Mouse (Mus musculus) gonadal fat pad, adult 2 months (tissue): ENCODE data around the gene 4930435E12Rik. TPM values are rescaled to one million over a fixed set of nuclear protein-coding genes. Genes with fewer than 3 reads are reported as not detected.
"Not testable (repeated sequence)": the region's sequence is repeated elsewhere in the genome, so short reads cannot be mapped to it uniquely, and the experiment has no call there.

ENCODE experiments used
- DNase-seq: peaks from one replicate; pipeline ENCODE4 v3.0.0-alpha.2; 2012; ENCODE audit warnings: low read depth
- polyA plus RNA-seq: library from polyadenylated mRNA; depleted of rRNA; stranded (reverse); fragments of >200 nt; gene quantifications from 2 replicates; pipeline ENCODE4 v1.2.3, GENCODE M21; 2012; rRNA removed

4930435E12Rik gene
- polyA plus RNA-seq = 0.09 and 0.16 TPM in 2 replicates

DNA sequence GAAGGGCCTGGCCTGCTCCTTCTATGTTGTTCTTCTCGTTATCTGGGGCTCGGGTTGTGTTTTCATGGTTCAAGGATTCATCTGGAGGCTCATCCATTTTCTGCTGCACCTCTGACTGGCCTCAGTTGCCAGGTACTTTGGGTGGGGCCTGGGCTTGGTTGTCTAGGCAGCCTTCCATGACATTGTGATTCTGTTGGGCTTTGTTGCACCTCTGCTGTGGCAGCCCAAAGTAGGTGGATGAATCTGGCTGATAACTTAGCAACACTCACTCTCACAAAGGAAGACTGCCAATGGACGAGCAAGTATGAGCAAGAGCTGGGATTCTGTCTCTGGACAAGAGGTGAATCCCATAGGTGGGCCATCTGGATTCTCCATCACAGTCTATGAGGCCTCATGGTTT is at the start of gene 4930435E12Rik:
Gene 4930435E12Rik (minus strand): TSS at position 101 of the 400 bp plus-strand sequence.
- no peak for DNase-seq

DNA sequence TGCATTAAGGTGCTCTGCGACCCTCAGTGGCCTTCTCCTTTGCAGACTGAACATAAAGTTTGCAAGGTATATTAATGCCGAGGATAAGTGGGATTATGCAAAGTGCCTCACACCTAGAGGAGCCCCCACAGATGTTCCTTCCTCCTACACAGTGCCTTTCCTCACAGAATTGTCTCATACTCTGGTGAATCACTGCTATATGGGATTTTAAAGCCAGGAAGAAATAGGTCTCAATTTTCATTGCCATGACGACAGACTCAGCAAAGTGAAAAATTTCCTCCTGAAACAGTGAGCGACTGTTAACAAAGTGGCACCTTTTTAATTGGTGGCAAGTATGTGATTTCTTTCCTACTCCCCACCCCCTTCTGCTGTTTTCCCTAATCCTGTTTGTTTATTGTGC is 45.9 kb upstream of the 4930435E12Rik start:
- DNase-seq = no peak

DNA sequence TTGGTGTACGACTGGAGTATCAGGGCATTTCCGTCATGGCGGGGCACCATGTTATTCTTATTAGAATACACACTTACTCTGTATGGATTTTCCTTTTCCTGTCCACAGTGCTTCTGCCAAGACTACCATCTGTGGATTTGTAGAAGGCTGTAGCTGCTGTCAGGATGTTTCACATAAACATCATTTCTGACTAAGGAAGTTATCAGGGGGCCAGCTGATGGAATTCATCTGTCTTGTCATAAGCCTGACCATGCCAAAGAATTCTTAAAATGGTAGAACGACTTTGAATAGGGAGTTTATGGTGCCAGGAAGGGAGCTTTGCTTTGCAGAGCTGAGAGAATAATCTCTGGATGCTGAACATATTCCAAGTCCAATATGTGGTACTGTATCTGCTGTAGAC is 44.7 kb upstream of the 4930435E12Rik start:
- no peak for DNase-seq

DNA sequence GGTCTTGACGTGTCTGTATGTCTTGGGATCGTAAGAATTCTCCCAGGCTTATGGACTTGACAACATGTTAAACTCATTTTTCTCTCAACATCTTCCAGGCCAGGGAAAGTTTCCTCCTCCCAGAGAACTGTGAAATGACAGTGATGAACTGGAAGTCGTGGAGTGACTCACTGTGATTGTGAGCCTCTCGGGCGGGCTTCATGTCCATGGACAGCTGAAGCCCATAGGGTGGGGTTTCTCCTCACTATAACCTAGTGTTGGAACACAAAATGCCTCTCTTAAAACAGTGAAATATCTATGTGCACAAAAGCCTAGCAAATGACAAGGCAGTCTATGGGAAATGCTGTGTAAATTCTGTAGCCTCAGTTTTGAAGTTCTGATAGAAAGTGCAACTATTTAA is 35.8 kb upstream of the 4930435E12Rik start:
- no peak for DNase-seq

DNA sequence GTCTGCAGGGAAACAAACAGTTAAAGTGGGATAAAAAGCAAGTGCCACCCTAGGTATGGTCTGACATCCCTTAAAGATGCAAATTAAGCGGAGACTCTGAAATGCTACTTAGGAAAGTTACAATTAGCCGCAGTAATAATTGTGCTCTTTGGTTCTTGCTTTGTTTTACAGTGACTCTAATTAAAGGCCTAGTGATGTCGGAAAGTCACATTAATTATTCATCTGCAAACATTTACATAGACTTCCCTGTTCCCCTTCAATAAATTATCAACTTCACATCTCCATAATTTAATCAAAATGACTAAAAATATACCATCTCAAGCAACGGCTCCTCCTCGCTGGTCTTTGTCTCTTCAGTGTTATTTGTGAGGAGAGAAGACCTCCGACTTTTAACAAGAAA is 32.0 kb upstream of the 4930435E12Rik start:
- DNase-seq = no peak

DNA sequence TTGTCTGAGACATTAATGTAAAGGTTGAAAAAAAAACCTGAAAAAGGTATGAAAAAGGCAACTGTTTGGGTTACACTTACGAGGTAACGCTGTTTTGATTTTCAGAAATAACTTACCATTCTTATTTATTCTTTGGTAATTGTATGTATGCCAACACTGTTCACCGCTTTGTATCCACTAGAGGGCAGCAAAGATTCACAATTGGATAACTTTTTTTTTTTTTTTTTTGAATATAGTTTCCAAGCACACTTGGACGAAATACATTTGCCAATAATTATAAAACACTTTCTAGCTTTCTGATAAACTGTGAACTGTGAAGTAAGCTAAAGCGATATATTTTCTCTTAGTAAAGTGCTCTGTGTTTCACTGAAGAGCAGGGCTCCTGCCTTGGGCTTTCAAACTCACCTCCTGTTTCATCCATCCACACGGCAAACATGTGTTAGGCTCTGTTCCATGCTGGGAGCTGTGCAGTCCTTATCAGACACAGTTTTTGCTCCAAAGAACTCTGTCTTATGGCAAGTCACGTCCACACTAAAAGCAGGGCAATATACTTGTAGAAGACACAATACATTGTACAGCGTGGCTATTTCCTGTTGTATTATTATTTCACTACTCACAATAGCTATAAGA is 29.7 kb upstream of the 4930435E12Rik start:
- peak; percentile 2 for DNase-seq

DNA sequence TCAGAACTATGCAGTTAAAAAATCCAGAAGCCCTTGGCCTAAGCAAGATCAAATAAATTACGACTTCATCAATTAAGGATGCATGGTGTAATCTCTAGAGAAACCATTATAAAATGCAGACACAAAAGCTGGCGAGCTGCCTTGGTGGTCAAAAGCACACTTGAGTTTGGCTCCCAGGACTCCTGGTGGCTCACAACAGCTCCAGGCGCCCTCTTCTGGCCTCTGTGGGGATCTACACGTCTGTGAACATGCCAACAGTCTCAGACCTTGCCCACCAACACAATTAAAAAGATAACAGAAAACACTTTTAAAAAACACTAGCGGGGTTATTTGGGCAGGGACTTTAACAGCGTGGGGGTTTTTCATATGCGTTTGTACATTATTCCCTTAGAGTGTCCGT is 16.0 kb downstream of the 4930435E12Rik start:
- no peak for DNase-seq

DNA sequence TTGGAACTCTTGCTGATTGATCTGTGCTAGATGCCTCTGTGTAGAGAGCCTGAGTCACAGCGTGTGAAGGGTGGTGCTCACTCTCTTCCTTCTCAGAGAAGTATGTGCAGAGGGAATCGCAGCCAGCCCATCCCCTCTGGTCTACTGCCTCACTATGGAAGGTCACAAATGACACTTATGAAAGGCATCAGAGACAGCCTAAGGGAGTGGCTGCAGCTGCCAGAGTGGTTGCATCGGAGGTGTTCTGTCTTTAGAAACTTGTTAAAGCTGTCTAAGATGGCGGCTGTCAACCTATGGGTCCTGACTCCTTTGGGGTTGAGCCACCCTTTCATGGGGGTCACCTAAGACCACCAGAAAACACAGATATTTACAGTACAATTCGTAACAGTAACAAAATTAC is 18.4 kb downstream of the 4930435E12Rik start:
- no peak for DNase-seq

DNA sequence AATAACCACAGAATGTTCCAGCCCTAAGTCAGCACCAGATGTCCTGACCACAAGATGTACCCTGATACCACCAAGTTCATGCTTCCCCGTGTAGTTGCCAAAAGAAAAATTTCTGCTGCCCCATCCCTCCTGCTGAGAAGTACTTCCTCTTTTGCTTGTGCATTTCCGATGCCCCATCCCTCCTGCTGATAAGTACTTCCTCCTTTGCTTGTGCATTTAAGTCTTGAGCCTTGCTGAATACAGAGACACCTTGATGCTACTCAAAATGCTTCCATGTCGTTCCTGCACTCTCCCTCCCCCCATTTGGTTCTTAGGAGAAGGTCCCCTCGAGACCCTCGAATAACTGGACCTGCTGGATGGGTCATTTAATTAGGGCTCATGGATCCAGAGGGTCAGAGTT is 20.8 kb downstream of the 4930435E12Rik start:
- DNase-seq = not testable (repeated sequence)

DNA sequence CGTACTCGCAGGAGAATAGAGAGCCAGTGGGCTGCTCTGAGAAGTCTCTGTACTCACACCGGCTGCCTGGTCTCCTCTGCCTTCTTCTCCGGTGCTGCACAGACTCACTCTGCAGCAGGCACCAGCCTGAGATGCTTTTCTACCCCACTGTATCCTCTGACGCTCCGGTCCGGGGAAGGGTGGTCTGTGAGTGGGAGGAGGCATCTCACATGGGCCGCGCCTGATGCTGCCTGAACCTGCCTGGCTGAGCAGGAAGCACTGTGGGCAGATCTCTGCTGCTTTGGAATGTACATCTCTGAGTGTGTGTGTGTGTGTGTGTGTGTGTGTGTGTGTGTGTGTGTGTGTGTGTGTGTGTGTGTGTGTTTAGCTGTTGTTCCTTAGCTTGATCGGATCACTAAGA is 28.5 kb downstream of the 4930435E12Rik start, which contains the start of gene Upk1b:
Gene Upk1b (minus strand): TSS at position 238 of the 400 bp plus-strand sequence.
- DNase-seq = no peak

DNA sequence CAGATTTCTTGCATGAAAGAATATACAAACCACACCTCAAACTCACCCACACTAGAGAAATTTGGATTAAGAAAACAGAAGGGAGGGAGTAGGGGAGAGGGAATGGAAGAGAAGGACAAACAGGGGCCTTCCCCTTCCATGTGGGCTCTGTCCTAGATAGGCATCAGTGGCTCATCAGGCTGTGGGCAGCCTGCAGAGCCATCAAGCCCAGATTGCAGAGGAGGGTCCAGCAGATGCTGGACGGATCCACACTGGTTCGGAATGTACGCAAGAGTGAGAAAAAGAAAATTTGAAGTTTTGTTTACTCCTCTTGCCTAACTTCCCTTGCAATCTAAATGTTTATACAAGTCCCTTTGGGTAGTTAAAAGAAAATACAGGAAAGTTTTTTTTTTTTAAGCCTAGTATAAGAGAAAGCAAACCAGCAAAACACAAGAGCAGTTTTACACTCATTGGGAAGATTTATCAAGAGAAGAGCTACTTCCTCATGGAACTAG is 29.5 kb downstream of the 4930435E12Rik start:
- DNase-seq = no peak

DNA sequence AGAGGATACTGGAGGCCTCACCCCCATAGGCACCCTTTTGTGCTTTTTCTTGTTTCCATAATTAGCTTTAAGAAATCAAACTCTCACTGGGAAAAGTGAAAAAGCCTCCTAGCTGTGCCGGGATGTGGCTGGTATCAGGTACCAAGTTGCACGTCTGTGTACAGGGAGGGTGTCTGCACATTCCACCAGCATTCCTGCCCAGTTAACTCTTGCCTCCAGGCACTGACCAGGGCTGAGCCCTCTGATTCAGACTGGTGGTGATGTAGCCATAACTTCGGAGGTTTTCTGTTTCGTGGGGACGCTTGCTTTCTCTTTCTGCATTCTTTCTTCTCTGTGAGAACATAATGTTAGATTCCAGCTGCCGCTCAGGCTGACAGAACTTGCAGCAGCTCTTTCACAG is 35.4 kb downstream of the 4930435E12Rik start:
- no peak for DNase-seq

DNA sequence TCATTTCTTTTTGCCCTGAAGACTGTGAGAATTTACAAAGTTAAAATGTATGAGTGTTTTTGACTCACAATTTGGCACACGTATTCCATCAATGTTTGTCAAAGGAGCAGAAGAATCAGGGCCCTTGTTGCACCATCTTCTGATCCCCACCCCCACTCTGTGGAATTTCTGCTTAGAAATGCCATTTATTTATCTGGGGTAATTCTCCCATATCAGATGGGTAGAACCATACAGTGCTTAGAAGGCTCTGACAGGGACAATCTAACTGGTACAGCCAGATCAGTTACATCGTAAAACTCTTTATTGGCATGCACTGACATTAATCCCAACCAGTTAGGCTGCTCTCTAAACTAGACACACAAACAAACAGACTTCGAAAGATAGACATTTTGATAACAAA is 38.6 kb downstream of the 4930435E12Rik start:
- no peak for DNase-seq

DNA sequence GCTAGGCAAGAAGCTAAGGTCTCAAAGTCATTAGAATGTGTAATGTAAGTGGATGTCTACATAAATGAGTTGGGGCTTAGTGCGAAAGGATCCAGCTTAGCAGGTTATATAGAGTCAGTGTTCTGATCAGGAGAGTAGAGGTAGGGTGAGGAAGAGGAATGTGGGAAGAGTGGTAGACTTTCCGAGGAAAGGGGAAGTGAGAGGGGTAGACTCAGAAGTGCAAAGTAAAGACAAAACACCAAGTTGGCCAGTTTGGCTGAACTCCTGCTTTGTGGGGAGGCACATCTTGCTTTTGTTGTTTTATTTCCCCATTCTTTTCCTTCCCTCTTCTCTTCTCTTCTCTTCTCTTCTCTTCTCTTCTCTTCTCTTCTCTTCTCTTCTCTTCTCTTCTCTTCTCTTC is 39.5 kb downstream of the 4930435E12Rik start:
- DNase-seq = no peak

DNA sequence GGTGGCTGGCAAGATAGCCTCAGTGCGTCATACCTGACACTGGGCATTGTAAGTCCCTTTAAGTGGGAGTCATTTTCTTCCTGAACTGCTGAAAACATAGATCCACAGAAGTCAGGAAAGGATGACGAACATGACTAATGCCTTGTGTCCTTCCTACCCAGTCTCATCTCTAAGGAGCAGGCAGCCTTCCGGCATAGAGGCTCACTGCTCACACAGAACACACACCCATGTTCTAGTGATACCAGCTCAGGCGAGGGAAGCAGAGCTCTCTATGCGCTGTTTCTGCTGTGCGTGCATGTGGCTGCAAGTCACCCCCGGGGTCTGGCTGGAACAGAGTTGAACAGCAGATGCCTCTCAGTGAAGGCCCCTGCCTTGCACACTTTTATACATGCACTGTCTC is 43.2 kb downstream of the 4930435E12Rik start:
- DNase-seq = no peak

DNA sequence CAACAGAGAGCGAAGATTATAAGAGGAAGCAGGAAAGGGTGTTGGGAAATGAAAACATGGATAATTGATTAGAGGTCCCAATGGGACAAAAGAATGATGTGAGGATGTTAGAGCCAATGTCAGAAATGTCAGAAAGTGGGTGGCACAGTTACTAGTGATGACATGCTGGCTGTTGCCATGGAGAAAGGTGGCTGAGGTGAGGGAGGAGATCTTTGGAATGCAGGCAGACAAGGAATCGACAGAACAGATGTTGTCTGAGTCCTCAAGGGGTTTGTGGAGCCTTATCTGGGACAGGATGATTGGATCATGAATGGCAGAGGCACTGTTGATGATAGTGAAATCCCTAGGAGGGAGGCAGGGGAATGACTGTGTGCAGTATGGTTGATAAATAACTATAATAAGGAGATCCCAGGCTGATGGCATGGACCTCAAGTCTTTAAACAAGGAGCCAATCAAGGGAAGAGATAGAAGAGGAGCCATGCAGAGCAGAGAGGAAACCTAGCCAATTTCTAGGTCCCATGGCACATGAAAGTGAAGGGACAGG is 46.0 kb downstream of the 4930435E12Rik start:
- DNase-seq = no peak

DNA sequence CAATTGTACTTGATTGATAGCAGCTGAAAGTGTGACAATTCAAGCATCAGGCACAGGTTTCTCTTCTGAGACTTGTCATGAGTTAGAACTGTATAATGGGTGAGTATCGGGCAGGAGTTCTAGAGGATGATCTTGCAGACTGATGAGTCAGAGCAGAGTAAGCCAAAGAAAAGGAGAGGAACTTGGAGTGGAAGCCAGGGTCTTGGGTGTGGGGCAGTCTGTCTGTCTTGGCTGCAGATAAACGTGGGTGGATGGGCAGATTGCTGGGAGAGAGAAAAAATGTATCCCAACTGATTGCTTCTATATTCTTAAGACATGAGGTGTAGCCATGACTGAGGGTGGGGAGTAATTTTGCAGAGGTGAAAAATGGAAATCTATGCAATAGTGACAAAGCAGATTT is 46.6 kb downstream of the 4930435E12Rik start:
- no peak for DNase-seq

DNA sequence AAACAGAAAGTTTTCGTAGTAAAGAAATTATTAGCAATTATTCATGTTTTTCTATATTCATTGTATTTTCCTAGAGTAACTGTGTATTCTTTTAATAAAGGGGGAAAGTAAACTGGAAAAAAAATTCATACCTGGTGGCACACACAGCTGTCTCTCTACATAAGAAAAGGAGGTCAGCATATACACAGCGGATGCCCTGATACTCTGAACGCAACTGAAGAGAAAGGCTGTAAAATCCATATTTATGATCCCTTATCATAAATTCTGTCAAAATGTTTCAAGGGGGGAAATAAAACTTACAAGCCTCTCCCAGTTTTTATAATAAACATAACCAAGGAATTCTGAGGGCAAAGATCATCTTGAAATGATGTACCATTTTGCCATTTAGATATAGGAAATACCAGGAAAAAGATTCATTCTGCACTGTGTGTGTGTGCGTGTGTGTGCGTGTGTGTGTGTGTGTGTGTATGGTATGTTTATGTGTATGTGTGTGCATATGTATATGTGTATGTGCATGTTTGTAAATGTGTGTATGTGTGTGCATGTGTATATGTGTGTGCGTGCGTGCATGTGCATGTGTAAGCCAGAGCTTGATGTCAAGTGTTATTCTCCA is 47.5 kb downstream of the 4930435E12Rik start:
- DNase-seq = no peak

DNA sequence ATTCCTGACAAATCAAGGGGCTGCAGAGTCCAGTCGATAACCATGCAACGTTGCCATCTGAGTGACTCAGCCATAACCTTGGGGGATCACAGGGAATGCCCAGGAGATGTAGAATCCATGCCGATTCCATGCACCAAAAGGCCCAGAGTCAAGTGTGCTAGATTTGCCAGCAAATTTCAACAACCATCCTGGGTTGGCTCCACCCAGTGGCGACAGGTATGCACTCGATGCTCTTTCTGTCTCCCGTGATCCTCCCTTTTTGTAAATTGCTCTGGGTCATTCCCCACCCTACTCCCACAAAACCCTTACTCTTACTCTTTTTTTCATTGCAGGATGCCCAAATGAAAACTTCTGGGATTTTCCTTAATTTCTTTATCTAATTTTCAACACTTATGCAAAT is 52.2 kb downstream of the 4930435E12Rik start:
- DNase-seq = no peak

DNA sequence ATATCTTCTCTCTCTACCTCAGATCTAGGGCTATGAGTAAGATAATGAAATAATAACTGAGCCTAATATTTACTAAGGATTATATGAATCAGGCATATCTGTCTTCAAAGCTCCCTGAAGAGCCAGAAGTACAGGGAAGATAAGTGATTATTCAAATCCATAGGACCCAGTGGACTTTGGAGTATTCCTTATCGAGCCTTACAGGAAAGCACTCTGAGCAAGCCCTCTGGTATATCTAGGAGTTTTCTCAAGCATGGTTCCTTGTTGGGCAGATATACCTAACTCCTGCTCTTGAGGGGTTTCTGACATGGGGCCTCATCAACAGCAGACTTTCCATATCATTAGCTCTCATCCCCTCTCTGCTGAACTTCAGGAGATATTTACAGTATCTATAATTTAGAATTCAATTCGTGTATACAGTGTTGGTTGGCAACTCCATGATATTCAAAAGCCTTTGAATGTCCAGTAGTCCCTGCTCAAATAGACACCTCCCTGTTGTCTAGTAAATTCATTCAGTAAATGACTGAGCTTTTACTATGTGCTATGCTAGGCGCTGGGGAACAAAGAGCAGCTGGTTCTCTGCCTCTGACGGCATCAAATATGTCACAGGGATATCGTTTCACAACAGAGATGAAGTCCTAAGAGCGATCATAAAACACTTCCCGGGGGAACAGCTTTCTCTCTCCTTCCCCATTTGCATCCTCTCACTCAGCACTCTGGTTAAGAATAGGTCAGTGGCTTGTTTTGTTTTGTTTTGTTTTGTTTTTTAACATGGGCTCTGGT is 53.4 kb downstream of the 4930435E12Rik start:
- no peak for DNase-seq

DNA sequence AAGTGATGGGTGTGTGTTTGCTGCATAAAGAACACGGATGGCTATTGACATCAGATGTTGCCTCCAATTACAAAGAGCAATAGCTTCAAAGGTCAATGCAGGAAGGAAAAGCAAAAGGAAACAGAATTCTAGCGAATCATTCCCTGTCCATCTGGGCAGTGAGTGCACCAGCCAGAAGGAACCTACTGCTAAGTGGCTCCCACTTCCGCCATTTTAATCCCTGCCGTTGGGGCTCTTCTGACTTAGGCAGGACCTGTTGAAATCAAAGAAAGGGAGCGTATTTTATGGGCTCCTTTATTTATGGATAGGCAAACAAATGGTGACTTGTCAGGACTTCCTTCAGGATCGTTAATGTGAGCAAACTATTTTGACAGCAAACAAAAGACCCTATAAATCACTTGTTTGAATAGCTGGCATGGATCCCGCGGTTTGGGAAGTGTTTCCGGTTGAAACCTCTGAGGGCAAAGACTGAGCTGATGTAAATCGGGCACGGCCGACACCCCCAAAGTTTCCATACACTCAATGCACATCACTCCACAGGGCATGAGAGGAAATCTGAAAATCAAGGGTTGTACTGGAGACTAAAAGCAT is 55.5 kb downstream of the 4930435E12Rik start:
- no peak for DNase-seq

DNA sequence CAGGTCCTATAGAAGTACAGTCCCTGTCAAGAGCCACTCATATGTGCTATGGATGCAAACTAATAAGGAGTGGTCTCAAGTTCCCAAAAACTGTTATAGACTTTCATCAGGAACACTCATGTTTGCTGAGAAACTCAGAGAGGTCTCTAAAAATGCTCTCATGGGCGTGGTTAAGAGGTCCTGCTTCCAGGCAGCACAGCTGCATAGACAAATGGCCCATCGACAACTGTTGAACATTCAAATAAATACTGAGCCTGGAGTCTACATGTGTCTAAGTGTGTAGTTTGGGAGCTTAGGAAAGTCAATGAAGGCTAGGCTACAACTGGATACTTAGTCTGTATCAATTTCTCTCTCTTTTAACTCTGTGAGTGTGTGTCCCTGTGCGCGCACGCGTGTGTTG is 57.4 kb downstream of the 4930435E12Rik start:
- no peak for DNase-seq
